Mouse (Mus musculus): Measurements from ENCODE around the gene Podxl.
"Not testable (repeated sequence)": the region's sequence is repeated elsewhere in the genome, so short reads cannot be mapped to it uniquely, and the experiment has no call there.

- not testable (repeated sequence) for TF ChIP-seq CTCF (IDR thresholded peaks at IDR 0.05; ENCODE audit: control insufficient read depth, insufficient read depth, insufficient replicate concordance, low read depth, low read length); POLR2A (IDR thresholded peaks at IDR 0.05; ENCODE audit: control insufficient read depth, low read depth, low read length)
Measured at GRCm38 (mm10) chr6:31561948-31562347, 1.8 kb downstream of the Podxl start.
